Mouse (Mus musculus): ENCODE results near the gene Zfp322a.
"Not testable (repeated sequence)": the region's sequence is repeated elsewhere in the genome, so short reads cannot be mapped to it uniquely, and the experiment has no call there.

Zfp322a gene

GRCm38 (mm10) chr13:23312909-23313669, 55.9 kb downstream of the Zfp322a start:
- DNase-seq, result no peak

GRCm38 (mm10) chr13:23310036-23310435, 59.0 kb downstream of the Zfp322a start:
- DNase-seq, result no peak

- no peak for DNase-seq
Measured at GRCm38 (mm10) chr13:23309495-23310011, 59.5 kb downstream of the Zfp322a start.

GRCm38 (mm10) chr13:23308639-23309307, 60.2 kb downstream of the Zfp322a start:
- DNase-seq, result not testable (repeated sequence)

GRCm38 (mm10) chr13:23307069-23307814, 61.8 kb downstream of the Zfp322a start:
- DNase-seq, result no peak

GRCm38 (mm10) chr13:23306707-23307068, 62.3 kb downstream of the Zfp322a start:
- DNase-seq, result no peak

All from lung, postnatal 4 days (tissue).